Mouse (Mus musculus) forebrain, embryonic 11.5 days (tissue): ENCODE results near the gene Zfand2b. TPM values are rescaled to one million over a fixed set of nuclear protein-coding genes. Genes with fewer than 3 reads are reported as not detected.

Experiments used
- ATAC-seq: fragments of 200-750 bp; cut with Nextera tagmentation; replicated peaks from 2 replicates; pipeline ENCODE4 v1.8.0; 2017; ENCODE audit warnings: moderate TSS enrichment; ENCODE audit not compliant: low FRiP score
- DNase-seq: peaks from one replicate; pipeline ENCODE4 v3.0.0-alpha.2; 2017; ENCODE audit warnings: low spot score
- H3K27ac ChIP-seq: fragments of 300-500 bp; sonication (generic); 2 replicates; pipeline ENCODE4 v1.5.1; 2014; ENCODE audit warnings: low read depth, low read length
- H3K27me3 ChIP-seq: fragments of 300-500 bp; sonication (generic); 2 replicates; pipeline ENCODE4 v1.6.1; 2014; ENCODE audit warnings: mild to moderate bottlenecking, low read length, mixed read lengths; ENCODE audit not compliant: control insufficient read depth, insufficient read depth
- H3K36me3 ChIP-seq: fragments of 300-500 bp; sonication (generic); 2 replicates; pipeline ENCODE4 v1.6.1; 2014; ENCODE audit warnings: mild to moderate bottlenecking, low read length, moderate library complexity, mixed read lengths; ENCODE audit not compliant: control insufficient read depth, insufficient read depth
- H3K4me1 ChIP-seq: fragments of 300-500 bp; sonication (generic); replicated peaks from 2 replicates; pipeline ENCODE4 v1.6.1; 2014; ENCODE audit warnings: low read length, mixed read lengths; ENCODE audit not compliant: control insufficient read depth, insufficient read depth
- H3K4me2 ChIP-seq: fragments of 300-500 bp; sonication (generic); 2 replicates; pipeline ENCODE4 v1.6.1; 2014; ENCODE audit warnings: low read depth, mild to moderate bottlenecking, low read length, moderate library complexity, mixed read lengths; ENCODE audit not compliant: severe bottlenecking
- H3K4me3 ChIP-seq: fragments of 300-500 bp; sonication (generic); 2 replicates; pipeline ENCODE4 v1.5.1; 2014; ENCODE audit warnings: low read depth, low read length
- H3K9ac ChIP-seq: fragments of 300-500 bp; sonication (generic); 2 replicates; pipeline ENCODE4 v1.6.1; 2014; ENCODE audit warnings: low read length
- H3K9me3 ChIP-seq: fragments of 300-500 bp; sonication (generic); 2 replicates; pipeline ENCODE4 v1.6.1; 2016; ENCODE audit warnings: low read length, mixed read lengths; ENCODE audit not compliant: control insufficient read depth
- WGBS: fragments of 180-500 bp; shearing (Covaris S2); extraction: QIAGEN DNeasy Blood & Tissue Kit; methylation state at CpG from one replicate; pipeline ENCODE4 v1.1.7; 2014; 5-methylcytosine and 5-hydroxymethylcytosine counted together
- polyA plus RNA-seq: library from polyadenylated mRNA; unstranded; fragments of >200 nt; fragmentation: Nextera tagmentation; extraction: Ambion mirVana; gene quantifications from 2 replicates; pipeline ENCODE4 v1.2.1, GENCODE M21; 2014

Zfand2b gene
- polyA plus RNA-seq, 1 experiment from 2014 or later, result 27.9 TPM

DNA sequence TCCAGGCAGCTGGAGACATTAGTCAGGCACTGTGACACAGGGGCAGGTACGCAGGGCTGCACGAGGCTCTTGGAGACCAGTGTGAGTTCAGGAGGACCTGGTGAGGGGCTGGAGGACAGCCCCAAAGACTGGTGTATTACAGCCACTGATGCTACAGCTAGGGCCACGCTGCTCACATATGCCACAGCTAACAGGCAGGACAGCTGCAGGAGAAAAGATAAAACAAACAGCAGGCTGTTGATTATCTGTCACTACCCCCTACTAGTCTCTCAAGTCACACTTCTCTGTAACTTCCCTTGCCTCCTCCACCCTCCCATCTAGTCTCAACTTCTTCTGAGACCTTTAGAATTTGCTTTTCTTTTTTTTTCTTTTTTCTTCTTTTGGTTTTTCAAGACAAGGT lies 31.7 kb upstream of the Zfand2b start:
- Histone ChIP-seq H3K4me2 (no peak overlapping the region), H3K4me1 (0 out of 2 replicates have a peak, but pooled peaks cover 4% of the 10 kb centered on the region), H3K36me3 (no peaks in the 10 kb centered on the region; the same call in 1 of the 2 replicates), H3K4me3 (no peak overlapping the region), H3K9me3 (no peaks in the 10 kb centered on the region), H3K27me3 (no peaks in the 10 kb centered on the region), H3K9ac (no peak overlapping the region), H3K27ac (no peak overlapping the region)
- no peak for ATAC-seq
- WGBS, result 78% methylated on average over 3 of the region's 3 CpGs
- peak; percentile 43 for DNase-seq

DNA sequence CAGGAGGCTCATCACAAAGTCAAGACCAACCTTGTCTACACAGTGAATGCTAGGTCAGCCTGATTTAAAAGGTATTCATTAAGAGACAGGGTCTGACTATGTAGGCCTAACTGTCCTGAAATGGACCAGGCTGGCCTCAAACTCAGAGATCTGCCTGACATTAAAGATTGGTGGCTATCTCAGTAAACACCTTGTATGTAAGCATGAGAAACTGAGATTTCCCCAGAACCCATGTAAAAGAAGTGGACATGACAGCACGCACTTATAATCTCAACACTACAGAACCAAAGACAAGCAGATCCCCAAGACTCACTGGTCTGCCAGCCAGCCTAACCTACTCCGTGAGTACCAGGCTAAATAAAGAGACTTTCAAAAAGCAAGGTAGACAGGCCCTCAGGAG lies 30.0 kb upstream of the Zfand2b start:
- Histone ChIP-seq H3K27ac (no peak overlapping the region), H3K36me3 (no peaks in the 10 kb centered on the region; the same call in 1 of the 2 replicates), H3K9ac (no peak overlapping the region), H3K9me3 (no peaks in the 10 kb centered on the region), H3K4me1 (0 out of 2 replicates have a peak, but pooled peaks cover 4% of the 10 kb centered on the region), H3K27me3 (no peaks in the 10 kb centered on the region), H3K4me2 (no peak overlapping the region), H3K4me3 (no peak overlapping the region)
- whole genome bisulfite sequencing, result 96% methylated on average over 2 of the region's 2 CpGs
- ATAC-seq (no peak), DNase-seq (no peak)

GRCm38 (mm10) chr1:75140601-75141190 lies 27.8 kb upstream of the Zfand2b start:
- Histone ChIP-seq H3K9me3 (no peaks in the 10 kb centered on the region), H3K27me3 (no peaks in the 10 kb centered on the region), H3K4me3 (peak overlapping the region; percentile 83), H3K27ac (no peak overlapping the region), H3K36me3 (peaks cover 2% of the 10 kb centered on the region; the same call in 1 of the 2 replicates), H3K4me1 (peaks cover 4% of the 10 kb centered on the region; the same call in 1 of the 2 replicates), H3K9ac (peak overlapping the region; percentile 91), H3K4me2 (peak overlapping the region; percentile 99)
- DNase-seq, result no peak
- no peak for ATAC-seq
- 63% methylated on average over 4 of the region's 4 CpGs for WGBS

DNA sequence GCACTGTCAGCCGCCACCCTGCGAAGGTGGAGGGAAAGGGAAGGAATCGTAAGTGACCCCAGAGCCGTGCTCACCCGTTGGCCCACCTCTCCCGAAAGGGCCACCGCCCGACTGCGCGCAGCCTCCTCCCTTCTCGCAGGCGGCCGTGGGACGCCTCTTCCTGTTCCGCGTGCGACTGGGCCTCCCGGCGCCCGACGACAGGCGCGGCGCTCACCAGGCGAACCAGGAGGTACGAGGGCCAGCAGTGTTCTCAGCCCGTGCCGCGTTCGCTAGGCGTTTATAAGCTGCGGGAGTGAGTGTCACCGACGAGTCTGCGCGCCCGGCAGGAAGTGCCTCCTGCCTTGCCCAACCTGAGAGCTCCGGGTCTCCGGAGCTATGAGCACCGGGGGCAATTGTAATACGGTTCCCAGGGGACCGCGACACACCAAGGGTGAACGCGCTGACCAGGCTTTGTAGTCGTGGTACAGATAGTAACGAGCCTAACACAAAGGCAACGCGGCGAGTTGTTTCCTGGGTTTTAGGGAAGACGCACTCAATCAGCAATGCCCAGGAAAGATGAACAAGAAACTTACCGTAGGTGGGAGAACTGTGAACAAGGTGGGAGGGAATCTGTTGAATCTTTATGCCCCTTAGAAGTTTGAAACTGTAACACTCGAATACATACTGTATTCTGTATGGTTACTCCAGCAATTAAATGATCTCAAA lies 26.8 kb upstream of the Zfand2b start:
- peak overlapping the region; percentile 91 for H3K9ac ChIP-seq
- peaks cover 5% of the 10 kb centered on the region; the same call in 1 of the 2 replicates for H3K36me3 ChIP-seq
- H3K27me3 ChIP-seq, result no peaks in the 10 kb centered on the region
- no peak overlapping the region for H3K27ac ChIP-seq
- H3K4me1 ChIP-seq, result peaks cover 4% of the 10 kb centered on the region; the same call in 1 of the 2 replicates
- H3K9me3 ChIP-seq, result no peaks in the 10 kb centered on the region
- WGBS, result under 1% methylated on average over 52 of the region's 53 CpGs
- DNase-seq (peak; percentile 68), ATAC-seq (no peak)
- H3K4me3 ChIP-seq, result peak overlapping the region; percentile 83
- H3K4me2 ChIP-seq, result peak overlapping the region; percentile 99

- under 1% methylated on average over 88 of the region's 91 CpGs for WGBS
- DNase-seq (peak; percentile 99), ATAC-seq (peak; percentile 87)
- Histone ChIP-seq H3K9me3 (no peaks in the 10 kb centered on the region), H3K4me2 (peak within 1 kb of the TSS; percentile 99), H3K27ac (peak within 1 kb of the TSS; percentile 90), H3K4me3 (peak within 1 kb of the TSS; percentile 83), H3K36me3 (peaks cover 5% of the 10 kb centered on the region; the same call in 1 of the 2 replicates), H3K4me1 (peaks cover 4% of the 10 kb centered on the region; the same call in 1 of the 2 replicates), H3K27me3 (no peaks in the 10 kb centered on the region), H3K9ac (peak within 1 kb of the TSS; percentile 91)
Measured at GRCm38 (mm10) chr1:75142301-75143261, 25.9 kb upstream of the Zfand2b start, which contains the start of the genes Cnppd1 and Retreg2. Cnppd1 (minus strand) TSS chr1:75142711. Retreg2 (plus strand) TSS chr1:75142778.

DNA sequence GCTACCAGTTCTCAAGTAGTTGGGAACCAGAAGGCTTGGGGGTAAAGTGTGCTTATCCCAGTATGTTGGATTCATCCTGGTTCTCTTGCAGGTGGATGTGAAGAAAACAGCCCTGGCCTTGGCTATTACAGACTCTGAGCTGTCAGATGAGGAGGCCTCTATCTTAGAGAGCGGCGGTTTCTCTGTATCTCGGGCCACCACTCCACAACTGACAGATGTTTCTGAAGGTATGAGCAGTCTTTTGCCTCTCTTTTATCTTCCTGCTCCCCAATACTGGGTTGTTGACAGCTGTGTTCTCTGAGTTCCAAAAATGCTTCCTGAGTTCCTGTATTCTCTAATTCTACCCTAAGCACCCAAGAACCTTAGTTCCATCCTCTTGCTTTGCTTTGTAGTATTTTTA lies 22.9 kb upstream of the Zfand2b start:
- Histone ChIP-seq H3K27ac (no peak overlapping the region), H3K27me3 (no peaks in the 10 kb centered on the region), H3K4me1 (peaks cover 4% of the 10 kb centered on the region; the same call in 1 of the 2 replicates), H3K4me2 (no peak overlapping the region), H3K4me3 (no peak overlapping the region), H3K9ac (no peak overlapping the region), H3K36me3 (peaks cover 5% of the 10 kb centered on the region), H3K9me3 (no peaks in the 10 kb centered on the region)
- no peak for DNase-seq
- 97% methylated on average over 3 of the region's 3 CpGs for WGBS
- ATAC-seq, result no peak

DNA sequence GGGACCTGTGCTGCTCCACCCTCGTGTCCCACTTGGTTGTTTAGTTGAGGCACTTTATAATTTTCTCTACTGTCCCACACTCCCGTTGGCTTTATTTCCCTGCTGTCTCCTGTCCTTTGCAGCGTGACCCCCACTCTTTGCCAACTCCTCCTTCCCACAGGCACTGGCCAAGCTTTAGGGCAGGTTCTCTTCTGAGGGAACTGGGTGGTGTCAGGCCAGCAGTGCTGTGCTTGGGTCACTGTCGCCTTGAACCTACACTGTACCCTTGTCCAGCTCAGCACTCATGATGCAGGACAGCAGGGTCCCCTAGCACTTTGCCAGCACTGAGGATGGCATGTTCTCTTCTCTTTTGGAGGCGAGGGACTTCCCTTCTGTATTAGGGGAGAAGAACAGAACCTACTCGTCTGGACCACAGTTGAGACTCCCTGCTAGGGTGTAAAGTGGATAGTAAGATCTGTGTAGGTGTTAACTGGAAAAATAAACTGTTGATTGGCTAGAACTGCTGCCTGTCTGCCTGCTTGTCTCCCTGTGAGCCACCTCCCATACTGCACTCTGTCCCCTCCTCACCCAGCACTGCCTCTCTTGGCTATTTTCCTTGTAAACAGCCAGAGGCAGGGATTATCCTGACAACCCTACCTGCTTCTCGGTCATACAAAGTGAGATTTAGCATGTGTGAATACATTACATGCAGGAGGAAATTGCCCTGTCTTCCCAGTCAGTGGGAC lies 20.9 kb upstream of the Zfand2b start:
- ATAC-seq (no peak), DNase-seq (no peak)
- no peaks in the 10 kb centered on the region for H3K27me3 ChIP-seq
- H3K9ac ChIP-seq, result no peak overlapping the region
- 84% methylated on average over 7 of the region's 7 CpGs for WGBS
- H3K27ac ChIP-seq, result no peak overlapping the region
- peaks cover 5% of the 10 kb centered on the region for H3K36me3 ChIP-seq
- H3K4me3 ChIP-seq, result no peak overlapping the region
- no peaks in the 10 kb centered on the region for H3K9me3 ChIP-seq
- no peak overlapping the region for H3K4me2 ChIP-seq
- no peaks in the 10 kb centered on the region; the same call in 1 of the 2 replicates for H3K4me1 ChIP-seq
